Mouse (Mus musculus) R1 (cell line): Measurements from ENCODE around the gene Golga4.
A peak's percentile ranks its signal among the peaks of the same experiment; 100 is the strongest.

Experiments
- DNase-seq: peaks from one replicate; pipeline ENCODE4 v3.0.0-alpha.2; 2018; ENCODE audit warnings: low read depth, low spot score

Golga4 gene

DNA sequence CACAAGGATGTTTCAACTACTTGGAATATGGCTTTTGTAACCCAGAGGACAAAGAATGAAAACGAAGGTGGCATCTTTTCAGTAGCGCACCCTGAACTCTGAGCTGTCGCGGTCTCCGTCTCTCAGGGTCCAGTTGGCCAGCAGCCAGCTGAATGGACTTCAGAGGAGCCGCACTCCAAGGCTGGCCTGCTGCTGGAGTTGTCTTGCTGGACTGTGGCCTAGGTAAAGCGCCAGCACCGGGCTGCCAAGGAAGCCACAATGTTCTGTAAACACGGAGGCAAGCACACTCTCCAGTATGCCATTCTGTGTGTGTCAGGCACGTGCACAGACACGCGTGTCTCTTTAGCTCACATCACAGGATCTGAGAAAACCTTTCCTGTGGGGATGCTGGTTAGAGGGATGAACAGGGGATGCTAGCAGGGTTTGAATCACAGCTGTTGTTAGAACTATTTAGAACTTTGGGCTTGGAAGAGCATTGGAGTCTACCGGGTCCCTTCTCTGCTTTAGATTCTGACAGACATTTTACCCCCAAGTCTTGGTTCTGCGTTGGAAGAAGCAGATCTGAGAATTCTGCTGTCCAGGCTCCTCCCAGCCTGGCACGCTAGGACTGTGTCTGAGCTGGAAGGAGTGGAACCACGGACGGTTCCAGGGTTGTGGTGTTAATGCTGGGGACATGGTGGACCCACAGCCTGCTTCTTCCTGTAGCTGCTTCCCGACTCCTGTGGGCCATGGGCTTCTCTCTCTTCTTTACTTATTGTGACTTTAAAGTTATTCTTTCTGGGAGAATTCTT lies 116.5 kb downstream of the Golga4 start:
- no peak for DNase-seq

DNA sequence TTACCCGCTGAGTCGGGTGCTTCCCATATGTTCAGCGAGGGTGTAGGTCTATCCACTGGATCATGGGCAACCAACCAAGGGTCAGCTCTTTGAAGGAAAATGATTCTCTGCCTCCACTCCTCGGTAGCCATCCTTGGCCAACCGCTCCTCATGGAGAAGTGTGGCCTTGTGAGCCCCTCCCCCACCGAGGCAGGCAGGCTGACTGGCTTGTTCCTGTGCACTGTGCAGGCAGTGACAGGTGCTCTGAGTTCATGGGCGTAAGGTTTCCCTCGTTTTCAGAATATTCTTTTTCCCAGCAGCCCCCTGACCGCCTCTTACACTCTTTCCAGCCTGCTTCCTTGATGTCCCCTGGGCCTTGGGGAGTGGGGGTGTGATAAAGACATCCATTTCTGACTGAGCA lies 117.4 kb downstream of the Golga4 start:
- peak; percentile 16 for DNase-seq

DNA sequence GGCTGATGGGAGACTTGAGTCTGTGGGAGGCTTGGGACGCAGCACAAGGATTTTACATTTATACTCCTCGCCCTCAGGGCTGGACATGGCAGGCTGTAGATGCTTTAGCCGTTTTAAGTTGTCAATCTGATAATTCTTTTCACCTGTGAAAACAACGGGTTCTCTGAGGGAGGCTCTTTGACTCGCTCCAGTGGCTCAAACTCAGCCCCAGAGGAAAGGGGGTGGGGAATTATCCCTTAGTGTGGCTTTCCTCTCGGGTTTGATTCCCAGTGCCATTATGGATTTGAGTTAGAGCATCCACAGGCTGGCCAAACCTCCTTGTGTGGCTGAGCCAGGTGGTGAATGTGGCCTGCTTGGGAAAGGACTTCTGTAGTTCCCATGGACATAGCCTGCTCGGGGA lies 118.1 kb downstream of the Golga4 start:
- DNase-seq = no peak

DNA sequence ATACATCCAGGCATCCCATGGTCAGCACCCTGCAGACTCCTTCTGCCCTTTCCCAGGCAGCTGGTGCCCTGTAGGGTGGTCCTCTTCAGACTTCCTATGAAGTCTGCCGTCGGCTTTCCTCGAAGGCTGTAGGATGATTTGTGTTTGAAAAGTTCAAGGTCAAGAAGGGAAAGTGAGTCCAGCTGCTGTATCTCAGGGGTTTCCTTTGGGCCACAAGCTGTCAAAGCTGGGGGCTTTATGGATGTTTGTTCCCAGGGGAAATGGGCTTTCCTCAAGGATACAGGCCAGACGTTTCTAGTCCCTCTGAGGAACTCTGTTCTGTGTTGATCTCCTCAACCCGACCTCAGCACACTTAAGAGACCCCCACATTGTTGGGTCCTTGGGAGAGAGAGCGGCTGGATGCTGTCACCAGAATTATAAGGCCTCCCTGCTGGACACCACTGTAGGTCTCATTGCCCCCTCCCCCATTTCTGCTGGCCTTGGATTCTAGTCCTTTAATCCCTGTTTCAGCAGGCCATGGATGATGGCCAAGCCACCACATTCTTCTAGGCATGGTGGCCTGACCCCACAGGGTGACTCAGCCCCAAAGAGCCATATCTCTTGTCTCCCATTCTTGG lies 123.8 kb downstream of the Golga4 start:
- DNase-seq = no peak
